Mouse (Mus musculus) kidney, embryonic 14.5 days (tissue): ENCODE data around the gene Defb33. TPM values are rescaled to one million over a fixed set of nuclear protein-coding genes. Genes with fewer than 3 reads are reported as not detected.

Experiments
- ATAC-seq: fragments of 200-750 bp; cut with Nextera tagmentation; 2 replicates; pipeline ENCODE4 v1.8.0; 2017; ENCODE audit warnings: moderate number of reproducible peaks, mild to moderate bottlenecking, moderate TSS enrichment, moderate library complexity; ENCODE audit not compliant: low FRiP score, low TSS enrichment
- H3K27ac ChIP-seq: fragments of 300-500 bp; sonication (generic); 2 replicates; pipeline ENCODE4 v1.5.1; 2014; ENCODE audit warnings: low read depth, mild to moderate bottlenecking, low read length, moderate library complexity, mixed read lengths
- H3K27me3 ChIP-seq: fragments of 300-500 bp; sonication (generic); 2 replicates; pipeline ENCODE4 v1.6.1; 2014; ENCODE audit warnings: mild to moderate bottlenecking, low read length; ENCODE audit not compliant: control insufficient read depth, insufficient read depth
- H3K36me3 ChIP-seq: fragments of 300-500 bp; sonication (generic); 2 replicates; pipeline ENCODE4 v1.6.1; 2014; ENCODE audit warnings: low read length, mixed read lengths; ENCODE audit not compliant: control insufficient read depth, insufficient read depth
- H3K4me1 ChIP-seq: fragments of 300-500 bp; sonication (generic); 2 replicates; pipeline ENCODE4 v1.6.1; 2014; ENCODE audit warnings: low read length, mixed read lengths; ENCODE audit not compliant: control insufficient read depth, insufficient read depth
- H3K4me2 ChIP-seq: fragments of 300-500 bp; sonication (generic); replicated peaks from 2 replicates; pipeline ENCODE4 v1.6.1; 2014; ENCODE audit warnings: low read depth, mild to moderate bottlenecking, low read length
- H3K4me3 ChIP-seq: fragments of 300-500 bp; sonication (generic); 2 replicates; pipeline ENCODE4 v1.5.1; 2014; ENCODE audit warnings: mild to moderate bottlenecking, low read length
- H3K9ac ChIP-seq: fragments of 300-500 bp; sonication (generic); 2 replicates; pipeline ENCODE4 v1.6.1; 2014; ENCODE audit warnings: low read depth, mild to moderate bottlenecking, low read length, moderate library complexity
- H3K9me3 ChIP-seq: fragments of 300-500 bp; sonication (generic); 2 replicates; pipeline ENCODE4 v1.6.1; 2016; ENCODE audit warnings: low read length; ENCODE audit not compliant: control insufficient read depth
- WGBS: fragments of 180-500 bp; shearing (Covaris S2); extraction: QIAGEN DNeasy Blood & Tissue Kit; methylation state at CpG from one replicate; pipeline ENCODE4 v1.1.7; 2014; 5-methylcytosine and 5-hydroxymethylcytosine counted together
- polyA plus RNA-seq: library from polyadenylated mRNA; unstranded; fragments of >200 nt; fragmentation: Nextera tagmentation; extraction: Ambion mirVana; gene quantifications from 2 replicates; pipeline ENCODE4 v1.2.1, GENCODE M21; 2014

Defb33 gene
- polyA plus RNA-seq = not detected in 2 replicates

- H3K4me1 ChIP-seq = no peaks in the 10 kb centered on the region
- H3K36me3 ChIP-seq = no peaks in the 10 kb centered on the region
- no peaks in the 10 kb centered on the region for H3K27me3 ChIP-seq
- no peak within 1 kb of the TSS for H3K4me2 ChIP-seq
- H3K9me3 ChIP-seq = 0 out of 2 replicates have a peak, but pooled peaks cover 2% of the 10 kb centered on the region
- ATAC-seq = no peak
- H3K9ac ChIP-seq = no peak within 1 kb of the TSS
- H3K4me3 ChIP-seq = no peak within 1 kb of the TSS
- H3K27ac ChIP-seq = no peak within 1 kb of the TSS
- 89% methylated on average over 2 of the region's 2 CpGs for WGBS
These were observed at the start of gene Defb33 for GRCm38 (mm10) chr8:20892369-20892768. Gene Defb33, plus strand, starts transcription at chr8:20892669.

- Histone ChIP-seq H3K9me3 (no peaks in the 10 kb centered on the region; the same call in 1 of the 2 replicates), H3K27ac (no peak overlapping the region), H3K27me3 (no peaks in the 10 kb centered on the region), H3K36me3 (no peaks in the 10 kb centered on the region), H3K4me3 (no peak overlapping the region), H3K4me2 (no peak overlapping the region), H3K4me1 (no peaks in the 10 kb centered on the region), H3K9ac (no peak overlapping the region)
- no peak for ATAC-seq
- WGBS = 36% methylated on average over 6 of the region's 6 CpGs
These were observed 17.9 kb upstream of the Defb33 start for GRCm38 (mm10) chr8:20874608-20875007.

GRCm38 (mm10) chr8:20902527-20902926 lies 10.1 kb downstream of the Defb33 start, which contains the start of gene Gm15056:
Gene Gm15056, minus strand, starts transcription at chr8:20902627.
- ATAC-seq = no peak
- Histone ChIP-seq H3K27ac (no peak within 1 kb of the TSS), H3K36me3 (no peaks in the 10 kb centered on the region), H3K4me2 (no peak within 1 kb of the TSS), H3K9ac (no peak within 1 kb of the TSS), H3K9me3 (peaks cover 6% of the 10 kb centered on the region; the same call in 1 of the 2 replicates), H3K27me3 (no peaks in the 10 kb centered on the region), H3K4me3 (no peak within 1 kb of the TSS), H3K4me1 (no peaks in the 10 kb centered on the region)
- 54% methylated on average over 2 of the region's 2 CpGs for WGBS

- Histone ChIP-seq H3K36me3 (no peaks in the 10 kb centered on the region), H3K27ac (no peak overlapping the region), H3K9ac (no peak overlapping the region), H3K4me2 (no peak overlapping the region), H3K4me1 (no peaks in the 10 kb centered on the region), H3K27me3 (no peaks in the 10 kb centered on the region), H3K4me3 (no peak overlapping the region), H3K9me3 (peaks cover 2% of the 10 kb centered on the region; the same call in 1 of the 2 replicates)
- 91% methylated on average over 2 of the region's 2 CpGs for WGBS
- ATAC-seq = no peak
These were observed 14.7 kb downstream of the Defb33 start for GRCm38 (mm10) chr8:20907119-20907518.

- Histone ChIP-seq H3K36me3 (no peaks in the 10 kb centered on the region), H3K27me3 (no peaks in the 10 kb centered on the region), H3K4me2 (no peak overlapping the region), H3K9ac (no peak overlapping the region), H3K4me3 (no peak overlapping the region), H3K27ac (no peak overlapping the region), H3K9me3 (peaks cover 7% of the 10 kb centered on the region; the same call in 1 of the 2 replicates), H3K4me1 (no peaks in the 10 kb centered on the region)
- 69% methylated on average over 2 of the region's 2 CpGs for WGBS
- no peak for ATAC-seq
These were observed 15.8 kb downstream of the Defb33 start for GRCm38 (mm10) chr8:20908256-20908655.

- no peak for ATAC-seq
- Histone ChIP-seq H3K4me1 (no peaks in the 10 kb centered on the region), H3K4me3 (no peak overlapping the region), H3K4me2 (no peak overlapping the region), H3K9ac (no peak overlapping the region), H3K9me3 (peaks cover 5% of the 10 kb centered on the region; the same call in 1 of the 2 replicates), H3K27ac (no peak overlapping the region), H3K27me3 (no peaks in the 10 kb centered on the region), H3K36me3 (no peaks in the 10 kb centered on the region)
- WGBS = 84% methylated on average over 1 of the region's 1 CpGs
These were observed 19.8 kb downstream of the Defb33 start for GRCm38 (mm10) chr8:20912288-20912687.

- no peak for ATAC-seq
- Histone ChIP-seq H3K9ac (no peak within 1 kb of the TSS), H3K27ac (no peak within 1 kb of the TSS), H3K4me2 (no peak within 1 kb of the TSS), H3K4me1 (no peaks in the 10 kb centered on the region), H3K36me3 (no peaks in the 10 kb centered on the region), H3K27me3 (no peaks in the 10 kb centered on the region), H3K9me3 (no peaks in the 10 kb centered on the region; the same call in 1 of the 2 replicates), H3K4me3 (no peak within 1 kb of the TSS)
- 71% methylated on average over 3 of the region's 3 CpGs for WGBS
These were observed 29.5 kb downstream of the Defb33 start, which contains the start of gene Gm6040 for GRCm38 (mm10) chr8:20921971-20922370. Gene Gm6040, minus strand, starts transcription at chr8:20922071.

- no peaks in the 10 kb centered on the region for H3K27me3 ChIP-seq
- H3K4me2 ChIP-seq = no peak within 1 kb of the TSS
- no peaks in the 10 kb centered on the region for H3K36me3 ChIP-seq
- no peaks in the 10 kb centered on the region for H3K4me1 ChIP-seq
- no peak within 1 kb of the TSS for H3K9ac ChIP-seq
- WGBS = 78% methylated on average over 3 of the region's 3 CpGs
- H3K27ac ChIP-seq = no peak within 1 kb of the TSS
- ATAC-seq = no peak
- H3K4me3 ChIP-seq = no peak within 1 kb of the TSS
- peaks cover 3% of the 10 kb centered on the region; the same call in 1 of the 2 replicates for H3K9me3 ChIP-seq
These were observed 52.1 kb downstream of the Defb33 start, which contains the start of gene AY761185 for GRCm38 (mm10) chr8:20944610-20945009. Gene AY761185, minus strand, starts transcription at chr8:20944710.
